Mouse (Mus musculus): ENCODE measurements around the gene Rabep1.
"Not testable (repeated sequence)": the region's sequence is repeated elsewhere in the genome, so short reads cannot be mapped to it uniquely, and the experiment has no call there.

Rabep1 gene

DNA sequence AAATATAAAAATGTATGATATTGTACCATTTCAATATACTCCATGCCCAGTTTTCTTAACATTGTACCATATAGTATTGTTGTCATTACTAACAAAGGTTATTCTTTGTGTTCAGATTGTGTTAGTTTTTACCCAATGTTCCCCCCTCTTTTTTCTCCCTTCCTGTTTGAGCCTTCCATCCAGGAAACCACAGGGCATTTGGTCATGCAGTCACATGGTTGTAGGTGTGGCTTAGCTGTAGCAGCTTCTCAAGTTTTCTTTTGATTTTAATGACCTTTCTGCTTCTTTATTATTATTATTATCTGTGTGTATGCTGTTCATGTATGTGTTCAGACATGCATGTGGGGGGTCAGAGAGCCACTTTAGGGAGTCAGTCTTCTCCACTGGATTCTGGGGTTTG is 47.0 kb downstream of the Rabep1 start:
- no peak for DNase-seq (ENCODE audit: low spot score)

- DNase-seq (ENCODE audit: low spot score), result no peak
Observed at GRCm38 (mm10) chr11:70897680-70898079, 53.1 kb downstream of the Rabep1 start.

DNA sequence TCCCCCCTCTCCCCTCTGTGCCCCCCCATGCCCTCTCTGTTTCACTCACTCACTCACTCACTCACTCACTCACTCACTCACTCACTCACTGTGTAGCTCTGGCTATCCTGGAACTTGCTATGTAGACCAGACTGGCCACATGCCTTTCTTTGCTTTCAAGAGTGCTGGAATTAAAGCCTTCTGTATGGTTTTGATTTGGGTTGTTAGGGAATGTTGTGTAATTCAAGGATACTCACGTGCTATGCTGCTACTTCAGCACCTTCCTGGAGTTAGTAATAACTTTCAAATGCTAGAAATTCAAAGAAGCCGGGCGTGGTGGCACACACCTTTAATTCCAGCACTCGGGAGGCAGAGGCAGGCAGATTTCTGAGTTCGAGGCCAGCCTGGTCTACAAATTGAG is 53.6 kb downstream of the Rabep1 start:
- not testable (repeated sequence) for DNase-seq (ENCODE audit: low spot score)

GRCm38 (mm10) chr11:70906681-70907080 is 62.1 kb downstream of the Rabep1 start:
- DNase-seq (ENCODE audit: low spot score), result no peak

DNA sequence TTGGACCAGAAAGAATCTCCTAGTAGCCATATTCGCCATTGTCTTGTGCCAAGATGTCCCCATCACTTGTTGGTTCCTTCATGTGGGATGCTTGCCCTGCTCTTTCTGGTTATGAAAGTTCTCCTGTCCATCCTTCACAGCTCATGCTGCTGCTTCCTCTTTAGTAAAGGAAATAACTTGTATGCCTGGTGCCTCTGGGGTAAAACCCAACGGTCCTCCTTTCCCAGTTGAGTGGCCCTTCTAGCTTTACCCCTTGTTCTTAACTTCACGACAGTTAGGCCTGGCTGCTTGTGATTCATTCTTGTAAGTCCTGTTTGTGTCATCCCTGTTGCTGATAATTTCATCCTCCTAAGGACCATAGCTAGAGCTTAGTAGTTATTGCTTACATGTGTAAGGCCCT is 66.7 kb downstream of the Rabep1 start:
- DNase-seq (ENCODE audit: low spot score), result no peak

DNA sequence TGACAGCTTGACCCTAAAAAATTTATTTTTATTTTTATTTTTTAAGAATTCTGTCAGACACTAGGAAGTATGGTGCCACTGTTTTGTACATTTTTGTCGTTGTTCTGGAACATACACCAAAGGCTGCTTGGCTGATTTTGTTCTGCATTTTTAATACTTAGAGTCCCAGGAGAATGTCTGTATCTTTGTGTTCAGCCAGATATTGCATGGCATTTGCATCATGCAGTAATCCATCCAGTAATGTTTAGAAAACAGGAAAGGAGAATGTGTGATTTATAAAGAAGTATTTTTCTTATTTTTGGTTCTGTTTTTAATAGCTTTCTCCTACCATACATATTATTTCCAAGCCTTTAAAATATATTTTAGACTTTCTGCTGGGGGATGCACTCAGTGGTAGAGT is 67.3 kb downstream of the Rabep1 start:
- no peak for DNase-seq (ENCODE audit: low spot score)

DNA sequence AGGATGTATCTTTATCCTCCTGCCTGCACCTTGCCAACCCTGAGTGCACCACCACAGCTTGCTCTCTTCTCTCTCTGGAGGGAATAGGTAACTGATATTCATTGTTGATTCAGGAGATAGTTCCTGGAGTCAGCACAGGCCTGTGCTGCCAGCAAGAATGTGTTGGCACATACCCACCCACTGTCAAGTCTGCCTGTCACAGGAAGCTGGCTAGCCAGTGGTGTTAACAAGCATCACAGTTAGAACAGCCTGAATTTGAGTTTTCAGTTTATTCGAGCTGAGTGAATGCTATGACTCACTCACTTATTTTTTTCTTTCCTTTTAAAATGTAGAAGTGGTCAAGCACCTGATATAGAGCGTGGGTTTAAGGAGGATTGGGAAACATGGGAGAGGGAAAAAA is 73.3 kb downstream of the Rabep1 start:
- DNase-seq (ENCODE audit: low spot score), result peak; percentile 10

- no peak for DNase-seq (ENCODE audit: low spot score)
Observed at GRCm38 (mm10) chr11:70919524-70919923, 74.9 kb downstream of the Rabep1 start.

- no peak for DNase-seq (ENCODE audit: low spot score)
Observed at GRCm38 (mm10) chr11:70931461-70931860, 86.9 kb downstream of the Rabep1 start.

GRCm38 (mm10) chr11:70935316-70935715 is 90.7 kb downstream of the Rabep1 start:
- no peak for DNase-seq (ENCODE audit: low spot score)

DNA sequence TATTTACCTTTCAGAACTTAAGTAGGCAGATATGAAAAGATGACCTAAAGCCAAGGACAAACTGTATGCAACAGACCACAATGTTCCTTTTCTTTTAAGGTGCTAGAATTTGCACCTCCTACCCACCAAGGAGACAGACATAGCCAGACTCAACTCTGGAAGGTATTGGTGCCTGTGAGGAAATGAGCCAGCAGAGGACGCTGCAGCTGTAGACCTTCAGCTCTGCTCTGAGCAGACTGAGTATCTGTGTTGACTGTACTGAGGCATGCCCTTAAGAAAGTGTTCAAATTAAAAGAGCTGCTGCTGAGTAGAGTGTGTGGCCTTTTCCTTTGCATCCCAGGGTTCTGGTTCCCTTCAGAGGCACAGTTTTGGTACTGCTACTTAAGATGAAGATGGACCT is 98.0 kb downstream of the Rabep1 start:
- no peak for DNase-seq (ENCODE audit: low spot score)

- DNase-seq (ENCODE audit: low spot score), result no peak
Observed at GRCm38 (mm10) chr11:70943651-70944050, 99.1 kb downstream of the Rabep1 start.

DNA sequence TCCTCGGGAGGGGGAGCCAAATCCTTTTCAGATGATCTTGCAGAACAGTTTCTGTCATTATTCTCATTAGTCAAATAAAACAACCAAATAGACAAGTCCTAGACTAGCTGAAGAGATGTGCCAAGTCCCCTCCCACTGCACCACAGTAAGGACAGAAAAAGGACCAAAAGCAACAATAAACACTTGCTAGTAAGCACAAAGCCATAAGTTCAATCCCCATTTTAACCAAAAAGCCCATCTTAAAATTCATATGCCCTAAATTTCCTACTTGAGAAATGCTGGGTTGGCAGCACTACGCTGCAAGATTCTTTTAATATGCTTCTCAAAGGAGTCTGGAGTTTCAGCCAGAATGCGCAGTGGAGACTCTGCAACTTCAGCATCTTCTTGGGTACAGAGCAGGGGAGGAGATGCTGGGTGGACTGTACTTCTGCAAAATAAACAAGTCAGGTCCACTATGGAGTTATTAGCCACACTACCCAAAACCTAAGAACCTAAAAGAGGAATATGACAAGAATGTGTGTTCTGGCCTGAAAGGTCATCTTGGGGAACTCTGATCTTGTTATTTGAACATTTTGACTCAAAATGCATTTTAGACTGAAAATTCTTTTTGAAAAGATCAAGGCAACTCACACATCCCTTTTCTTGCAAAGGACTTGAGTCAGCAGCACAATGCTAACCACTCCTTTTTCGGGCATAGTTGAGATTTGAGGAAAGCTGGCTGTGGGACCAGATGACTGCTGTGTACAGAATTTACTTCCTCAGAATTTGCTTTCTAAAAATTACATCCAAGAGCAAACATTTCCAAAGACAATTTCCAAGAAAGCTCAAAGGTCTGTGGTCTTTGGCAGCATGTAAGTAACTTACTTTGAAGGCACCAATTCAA is 100.6 kb downstream of the Rabep1 start:
- no peak for DNase-seq (ENCODE audit: low spot score)

DNA sequence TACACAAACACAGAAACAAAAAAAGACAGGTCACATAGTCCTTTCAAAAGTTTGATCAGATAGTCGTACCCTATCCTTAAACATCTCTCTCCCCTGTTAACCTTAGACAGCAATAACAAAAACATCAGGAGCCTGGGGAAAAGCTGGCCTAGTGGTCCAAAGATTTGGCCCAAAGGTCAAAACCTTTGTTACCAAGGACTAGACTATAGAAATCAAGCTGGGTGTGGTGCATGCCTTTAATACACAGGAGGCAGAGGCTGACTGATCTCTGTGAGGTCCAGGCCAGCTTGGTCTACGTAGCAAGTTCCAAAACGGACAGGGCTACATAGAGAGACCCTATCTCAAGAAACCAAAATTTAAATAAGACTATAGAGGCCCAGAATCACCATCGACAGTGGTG is 110.1 kb downstream of the Rabep1 start:
- DNase-seq (ENCODE audit: low spot score), result no peak

DNA sequence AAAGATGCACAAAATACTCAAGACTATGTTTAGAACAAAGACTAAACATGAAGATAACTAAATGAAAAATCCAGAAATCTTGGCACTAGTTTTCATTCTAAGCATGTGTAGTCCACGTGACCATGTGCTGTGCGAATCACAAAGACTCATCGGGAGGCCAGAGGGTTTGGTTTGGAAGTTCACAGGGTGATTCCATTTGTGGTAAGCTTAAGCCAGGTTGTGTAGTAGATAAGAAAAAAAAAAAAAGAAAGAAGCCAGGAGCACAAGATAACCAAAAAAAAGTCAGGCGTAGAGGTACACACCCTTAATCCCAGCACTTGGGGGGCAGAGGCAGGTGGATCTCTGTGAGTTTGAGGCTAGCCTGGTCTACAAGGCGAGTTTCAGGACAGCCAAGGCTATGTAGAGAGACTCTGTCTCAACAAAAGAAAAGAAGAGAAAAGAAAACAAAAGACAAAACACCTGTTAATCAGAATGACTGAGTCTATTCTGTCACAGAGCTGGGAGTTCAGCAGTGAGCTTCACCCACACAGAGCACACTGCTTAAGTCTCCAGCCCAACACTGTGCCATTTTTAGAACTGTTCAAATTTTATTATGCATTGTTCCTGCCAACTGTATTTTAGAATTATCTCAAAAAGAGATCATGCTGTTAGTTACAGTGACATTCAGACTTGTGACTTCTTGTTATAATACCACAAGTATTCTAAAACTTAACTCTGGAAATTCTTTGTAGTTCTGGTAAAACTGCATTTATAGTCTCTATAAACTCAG is 116.4 kb downstream of the Rabep1 start:
- DNase-seq (ENCODE audit: low spot score), result no peak

DNA sequence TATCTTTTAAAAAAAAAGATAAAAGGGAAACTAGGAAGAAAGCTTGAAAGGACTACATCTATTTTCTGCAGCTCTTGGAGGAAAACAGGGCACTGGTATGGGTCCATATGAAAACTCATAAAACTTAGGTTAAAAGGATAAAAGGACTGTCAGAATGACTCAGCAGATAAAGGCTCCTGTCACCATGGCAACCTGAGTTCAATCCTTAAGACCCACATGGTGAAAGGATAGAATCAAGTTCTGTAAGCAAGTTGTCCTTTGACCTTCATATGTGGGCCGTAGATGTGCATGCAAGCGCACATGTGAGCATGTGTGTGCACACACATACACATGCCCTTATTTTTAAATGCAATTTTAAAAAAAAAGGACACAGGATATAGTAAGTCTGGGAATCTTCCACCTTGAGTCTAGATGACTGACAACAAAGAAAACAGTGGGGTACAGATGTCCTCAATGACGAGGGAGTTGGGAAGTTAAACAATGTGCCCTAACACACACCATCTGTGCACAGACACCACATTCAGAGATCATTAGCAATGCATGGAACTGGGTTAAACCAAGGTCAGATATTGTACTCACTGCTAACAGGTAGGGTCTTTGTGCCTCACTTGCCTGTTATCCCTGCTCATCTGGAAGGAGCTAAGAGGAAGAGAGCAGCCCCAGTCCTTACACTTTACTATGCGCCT is 119.8 kb downstream of the Rabep1 start:
- DNase-seq (ENCODE audit: low spot score), result no peak

- DNase-seq (ENCODE audit: low spot score), result no peak
Observed at GRCm38 (mm10) chr11:70969271-70969794, 124.8 kb downstream of the Rabep1 start.

- peak; percentile 93 for DNase-seq (ENCODE audit: low spot score)
Observed at GRCm38 (mm10) chr11:70969821-70970559, 125.4 kb downstream of the Rabep1 start, which contains the start of the genes Nup88 and Rpain. TSS of gene Nup88 (minus strand) at chr11:70969973. TSS of gene Rpain (plus strand) at chr11:70970213.

- DNase-seq (ENCODE audit: low spot score), result no peak
Observed at GRCm38 (mm10) chr11:70970560-70971540, 126.3 kb downstream of the Rabep1 start.

DNA sequence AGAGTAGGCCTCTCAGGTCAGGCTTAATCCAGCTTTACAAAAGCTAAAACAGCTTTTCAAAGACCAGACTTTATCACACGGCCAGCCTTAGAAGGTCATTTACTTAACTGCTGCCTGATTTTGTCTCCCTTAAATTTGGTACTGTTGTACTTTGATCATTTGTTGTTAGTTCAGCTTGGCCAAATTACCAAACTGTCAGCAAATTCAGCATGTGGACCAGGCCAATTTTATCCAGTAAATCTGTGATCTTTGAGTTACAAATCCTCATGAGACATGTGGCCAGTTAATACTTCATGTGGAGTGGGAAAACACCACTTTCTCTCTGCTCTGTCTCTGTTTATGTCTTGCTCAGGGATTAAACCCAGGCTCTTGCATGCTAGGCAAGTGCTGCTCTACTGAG is 128.0 kb downstream of the Rabep1 start:
- no peak for DNase-seq (ENCODE audit: low spot score)

All from layer of hippocampus, adult 9-10 months (tissue).